Mouse (Mus musculus): ENCODE data around the gene Greb1.

- TF ChIP-seq EP300 (optimal IDR thresholded peaks at IDR 0.05) (no peak), CTCF (IDR thresholded peaks at IDR 0.05; ENCODE audit: low read depth) (no peak)
Measured at GRCm38 (mm10) chr12:16734009-16734408, 66.7 kb downstream of the Greb1 start.

All from stomach, postnatal 0 days (tissue).